Mouse (Mus musculus) neural tube, embryonic 14.5 days (tissue): ENCODE data around the gene Dlg2. TPM values are rescaled to one million over a fixed set of nuclear protein-coding genes. Genes with fewer than 3 reads are reported as not detected.

Experiments used
- ATAC-seq: fragments of 200-750 bp; cut with Nextera tagmentation; 2 replicates; pipeline ENCODE4 v1.8.0; 2017; ENCODE audit warnings: low read depth, mild to moderate bottlenecking, moderate TSS enrichment, moderate library complexity
- H3K27ac ChIP-seq: fragments of 300-500 bp; sonication (generic); 2 replicates; pipeline ENCODE4 v1.5.1; 2014; ENCODE audit warnings: low read depth, mild to moderate bottlenecking, control low read depth, low read length, moderate library complexity, mixed read lengths
- H3K27me3 ChIP-seq: fragments of 300-500 bp; sonication (generic); 2 replicates; pipeline ENCODE4 v1.6.1; 2014; ENCODE audit warnings: low read length; ENCODE audit not compliant: control insufficient read depth, insufficient read depth
- H3K36me3 ChIP-seq: fragments of 300-500 bp; sonication (generic); 2 replicates; pipeline ENCODE4 v1.6.1; 2014; ENCODE audit warnings: low read length, mixed read lengths; ENCODE audit not compliant: control insufficient read depth, insufficient read depth
- H3K4me1 ChIP-seq: fragments of 300-500 bp; sonication (generic); 2 replicates; pipeline ENCODE4 v1.6.1; 2014; ENCODE audit warnings: low read length; ENCODE audit not compliant: control insufficient read depth, insufficient read depth
- H3K4me2 ChIP-seq: fragments of 300-500 bp; sonication (generic); 2 replicates; pipeline ENCODE4 v1.6.1; 2014; ENCODE audit warnings: mild to moderate bottlenecking, low read depth, low read length, control low read depth
- H3K4me3 ChIP-seq: fragments of 300-500 bp; sonication (generic); 2 replicates; pipeline ENCODE4 v1.5.1; 2014; ENCODE audit warnings: low read depth, low read length, control low read depth, mixed read lengths
- H3K9ac ChIP-seq: fragments of 300-500 bp; sonication (generic); replicated peaks from 2 replicates; pipeline ENCODE4 v1.6.1; 2014; ENCODE audit warnings: low read depth, mild to moderate bottlenecking, control low read depth, low read length, mixed read lengths
- H3K9me3 ChIP-seq: fragments of 300-500 bp; sonication (generic); 2 replicates; pipeline ENCODE4 v1.6.1; 2016; ENCODE audit warnings: low read length; ENCODE audit not compliant: control insufficient read depth
- WGBS: fragments of 180-500 bp; shearing (Covaris S2); extraction: QIAGEN DNeasy Blood & Tissue Kit; methylation state at CpG from one replicate; pipeline ENCODE4 v1.1.7; 2014; 5-methylcytosine and 5-hydroxymethylcytosine counted together
- polyA plus RNA-seq: library from polyadenylated mRNA; unstranded; fragments of >200 nt; fragmentation: Nextera tagmentation; extraction: Ambion mirVana; gene quantifications from 2 replicates; pipeline ENCODE4 v1.2.1, GENCODE M21; 2014

The Dlg2 gene
- polyA plus RNA-seq, 1 experiment from 2014 or later: 48.0 TPM

DNA sequence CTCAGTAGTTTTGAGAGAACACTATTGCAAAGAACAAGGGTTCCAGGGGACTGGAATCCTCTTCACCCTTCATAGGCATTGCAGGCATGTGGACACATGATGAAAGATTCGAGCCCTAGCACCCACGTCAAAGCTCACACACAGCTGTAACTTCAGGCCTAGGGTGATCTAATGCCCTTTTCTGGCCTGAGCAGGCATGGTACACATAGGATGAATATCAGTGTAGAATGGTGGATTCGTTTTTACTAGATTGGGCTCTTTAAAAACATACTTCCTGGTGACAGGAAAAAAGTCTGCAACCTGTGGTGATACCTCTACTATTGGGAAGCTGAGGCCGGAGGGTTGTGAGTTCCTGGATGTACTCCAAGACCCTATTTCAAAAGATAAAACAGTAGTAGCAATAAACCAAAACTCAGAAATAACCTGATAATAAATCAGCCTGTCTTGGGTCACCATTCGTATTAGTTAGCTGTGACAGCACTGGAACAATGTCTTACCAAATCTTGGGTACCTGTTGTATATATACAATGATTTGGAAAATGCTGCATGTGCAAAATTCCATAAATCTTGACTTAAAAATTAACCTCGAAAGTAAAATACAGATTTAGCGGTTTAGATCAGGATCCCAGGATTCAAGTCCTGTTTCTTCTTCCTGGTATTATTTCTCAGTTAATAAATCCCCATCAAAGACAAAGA, 20.2 kb upstream of the Dlg2 start:
- H3K36me3 ChIP-seq: peaks cover 15% of the 10 kb centered on the region
- peaks cover 9% of the 10 kb centered on the region; the same call in 1 of the 2 replicates for H3K4me1 ChIP-seq
- H3K9ac ChIP-seq: peak overlapping the region; percentile 67
- H3K9me3 ChIP-seq: no peaks in the 10 kb centered on the region
- H3K4me2 ChIP-seq: peak overlapping the region; percentile 72
- 0 out of 2 replicates have a peak overlapping the region, but pooled peaks have one; percentile 18 for H3K27ac ChIP-seq
- peak overlapping the region; percentile 67 for H3K4me3 ChIP-seq
- ATAC-seq: no peak
- no peaks in the 10 kb centered on the region for H3K27me3 ChIP-seq
- 26% methylated on average over 7 of the region's 7 CpGs for WGBS

GRCm38 (mm10) chr7:90456845-90457468, 19.5 kb upstream of the Dlg2 start, which contains the start of gene Tmem126a:
Tmem126a (minus strand) TSS chr7:90457229.
- peak within 1 kb of the TSS; percentile 85 for H3K27ac ChIP-seq
- no peaks in the 10 kb centered on the region for H3K9me3 ChIP-seq
- H3K36me3 ChIP-seq: peaks cover 12% of the 10 kb centered on the region; the same call in 1 of the 2 replicates
- H3K9ac ChIP-seq: peak within 1 kb of the TSS; percentile 67
- H3K4me2 ChIP-seq: peak within 1 kb of the TSS; percentile 72
- peaks cover 9% of the 10 kb centered on the region; the same call in 1 of the 2 replicates for H3K4me1 ChIP-seq
- ATAC-seq: peak; percentile 99
- WGBS: 0% methylated on average over 41 of the region's 41 CpGs
- H3K27me3 ChIP-seq: no peaks in the 10 kb centered on the region
- peak within 1 kb of the TSS; percentile 67 for H3K4me3 ChIP-seq

- peak overlapping the region; percentile 85 for H3K27ac ChIP-seq
- H3K4me2 ChIP-seq: peak overlapping the region; percentile 72
- WGBS: 13% methylated on average over 10 of the region's 10 CpGs
- peak overlapping the region; percentile 67 for H3K4me3 ChIP-seq
- peaks cover 12% of the 10 kb centered on the region; the same call in 1 of the 2 replicates for H3K36me3 ChIP-seq
- no peaks in the 10 kb centered on the region for H3K27me3 ChIP-seq
- H3K4me1 ChIP-seq: peaks cover 9% of the 10 kb centered on the region; the same call in 1 of the 2 replicates
- peak overlapping the region; percentile 67 for H3K9ac ChIP-seq
- peak; percentile 78 for ATAC-seq
- no peaks in the 10 kb centered on the region for H3K9me3 ChIP-seq
These were observed 19.0 kb upstream of the Dlg2 start for GRCm38 (mm10) chr7:90457517-90457916.

DNA sequence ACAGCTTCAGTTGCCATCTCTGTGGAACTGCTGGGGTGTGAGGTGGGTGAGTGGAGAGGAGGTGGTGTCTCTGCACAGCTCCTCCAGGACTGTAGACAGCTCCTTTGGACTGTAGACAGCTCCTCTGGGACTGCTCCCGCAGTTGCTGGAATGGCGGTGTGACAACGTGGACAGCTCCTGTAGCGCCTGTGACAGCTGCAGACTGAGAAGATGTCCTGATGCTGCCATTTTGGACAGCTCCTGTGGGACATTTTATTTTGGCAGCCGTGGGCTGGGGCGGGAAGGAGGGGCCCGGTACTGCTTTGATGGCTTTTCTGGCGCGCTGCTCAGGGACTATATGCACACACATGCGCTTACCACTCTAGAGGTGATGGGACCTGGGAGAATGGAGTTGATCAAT, 16.1 kb upstream of the Dlg2 start:
- no peak for ATAC-seq
- no peak overlapping the region for H3K27ac ChIP-seq
- no peaks in the 10 kb centered on the region for H3K9me3 ChIP-seq
- no peak overlapping the region for H3K9ac ChIP-seq
- H3K4me3 ChIP-seq: no peak overlapping the region
- peaks cover 9% of the 10 kb centered on the region; the same call in 1 of the 2 replicates for H3K4me1 ChIP-seq
- no peaks in the 10 kb centered on the region for H3K36me3 ChIP-seq
- no peaks in the 10 kb centered on the region for H3K27me3 ChIP-seq
- H3K4me2 ChIP-seq: no peak overlapping the region
- WGBS: 48% methylated on average over 10 of the region's 10 CpGs

GRCm38 (mm10) chr7:90460930-90461329, 15.5 kb upstream of the Dlg2 start:
- ATAC-seq: no peak
- 23% methylated on average over 14 of the region's 14 CpGs for WGBS
- Histone ChIP-seq H3K9ac (no peak overlapping the region), H3K27ac (no peak overlapping the region), H3K4me1 (peaks cover 6% of the 10 kb centered on the region; the same call in 1 of the 2 replicates), H3K27me3 (no peaks in the 10 kb centered on the region), H3K4me3 (no peak overlapping the region), H3K36me3 (no peaks in the 10 kb centered on the region), H3K4me2 (no peak overlapping the region), H3K9me3 (no peaks in the 10 kb centered on the region)

DNA sequence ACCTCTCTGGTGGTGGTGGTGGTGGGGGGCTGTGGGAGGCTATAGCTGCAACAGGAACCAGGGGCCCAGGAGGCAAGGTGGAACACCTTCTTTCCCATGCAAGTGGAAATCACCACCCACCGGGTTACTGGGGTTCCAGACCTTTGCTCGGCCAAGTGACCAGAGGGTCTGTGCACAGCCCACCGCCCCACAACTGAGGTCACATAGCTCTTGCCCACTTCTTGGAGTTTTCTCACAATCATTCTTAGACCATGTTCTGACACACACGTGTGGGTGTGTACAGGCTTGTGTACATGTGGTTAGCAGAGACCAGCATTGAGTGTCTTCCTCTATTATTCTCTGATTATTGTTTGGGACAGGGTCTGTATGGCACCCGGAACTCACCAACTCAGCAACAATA, 15.0 kb upstream of the Dlg2 start:
- Histone ChIP-seq H3K36me3 (no peaks in the 10 kb centered on the region), H3K4me2 (no peak overlapping the region), H3K4me3 (no peak overlapping the region), H3K4me1 (peaks cover under 1% of the 10 kb centered on the region; the same call in 1 of the 2 replicates), H3K9me3 (no peaks in the 10 kb centered on the region), H3K27me3 (no peaks in the 10 kb centered on the region), H3K27ac (no peak overlapping the region), H3K9ac (no peak overlapping the region)
- 94% methylated on average over 5 of the region's 5 CpGs for WGBS
- no peak for ATAC-seq

- WGBS: 87% methylated on average over 2 of the region's 2 CpGs
- no peak for ATAC-seq
These were observed 3.0 kb upstream of the Dlg2 start for GRCm38 (mm10) chr7:90473511-90473910.

GRCm38 (mm10) chr7:90475793-90476312, 619 bp upstream of the Dlg2 start, which contains the start of gene Tmem126b:
Tmem126b (minus strand) TSS chr7:90476001.
- peak within 1 kb of the TSS; percentile 86 for H3K27ac ChIP-seq
- H3K4me3 ChIP-seq: peak within 1 kb of the TSS; percentile 66
- no peaks in the 10 kb centered on the region for H3K27me3 ChIP-seq
- H3K36me3 ChIP-seq: no peaks in the 10 kb centered on the region
- H3K9ac ChIP-seq: peak within 1 kb of the TSS; percentile 72
- peak within 1 kb of the TSS; percentile 90 for H3K4me2 ChIP-seq
- WGBS: under 1% methylated on average over 36 of the region's 36 CpGs
- peaks cover 5% of the 10 kb centered on the region; the same call in 1 of the 2 replicates for H3K4me1 ChIP-seq
- no peaks in the 10 kb centered on the region for H3K9me3 ChIP-seq
- ATAC-seq: peak; percentile 100

More at GRCm38 (mm10) chr7:90473511-90473910, 3.0 kb upstream of the Dlg2 start:
- Histone ChIP-seq H3K4me1 (peaks cover 5% of the 10 kb centered on the region; the same call in 1 of the 2 replicates), H3K36me3 (peaks cover 5% of the 10 kb centered on the region; the same call in 1 of the 2 replicates), H3K9me3 (no peaks in the 10 kb centered on the region), H3K27ac (no peak overlapping the region), H3K4me3 (no peak overlapping the region), H3K9ac (no peak overlapping the region), H3K27me3 (no peaks in the 10 kb centered on the region), H3K4me2 (no peak overlapping the region)
